Mouse (Mus musculus) inflammation-experienced regulatory T-cells, adult 16 weeks (primary cell): ENCODE measurements around the gene Disc1. TPM values are rescaled to one million over a fixed set of nuclear protein-coding genes. Genes with fewer than 3 reads are reported as not detected.

ENCODE experiments used
- polyA plus RNA-seq: library from polyadenylated mRNA; unstranded; fragments of 100-300 nt; shearing (Covaris generic); gene quantifications from one replicate; pipeline ENCODE4 v1.2.1, GENCODE M21; 2017

Disc1 gene
- 0.48 TPM for polyA plus RNA-seq

DNA sequence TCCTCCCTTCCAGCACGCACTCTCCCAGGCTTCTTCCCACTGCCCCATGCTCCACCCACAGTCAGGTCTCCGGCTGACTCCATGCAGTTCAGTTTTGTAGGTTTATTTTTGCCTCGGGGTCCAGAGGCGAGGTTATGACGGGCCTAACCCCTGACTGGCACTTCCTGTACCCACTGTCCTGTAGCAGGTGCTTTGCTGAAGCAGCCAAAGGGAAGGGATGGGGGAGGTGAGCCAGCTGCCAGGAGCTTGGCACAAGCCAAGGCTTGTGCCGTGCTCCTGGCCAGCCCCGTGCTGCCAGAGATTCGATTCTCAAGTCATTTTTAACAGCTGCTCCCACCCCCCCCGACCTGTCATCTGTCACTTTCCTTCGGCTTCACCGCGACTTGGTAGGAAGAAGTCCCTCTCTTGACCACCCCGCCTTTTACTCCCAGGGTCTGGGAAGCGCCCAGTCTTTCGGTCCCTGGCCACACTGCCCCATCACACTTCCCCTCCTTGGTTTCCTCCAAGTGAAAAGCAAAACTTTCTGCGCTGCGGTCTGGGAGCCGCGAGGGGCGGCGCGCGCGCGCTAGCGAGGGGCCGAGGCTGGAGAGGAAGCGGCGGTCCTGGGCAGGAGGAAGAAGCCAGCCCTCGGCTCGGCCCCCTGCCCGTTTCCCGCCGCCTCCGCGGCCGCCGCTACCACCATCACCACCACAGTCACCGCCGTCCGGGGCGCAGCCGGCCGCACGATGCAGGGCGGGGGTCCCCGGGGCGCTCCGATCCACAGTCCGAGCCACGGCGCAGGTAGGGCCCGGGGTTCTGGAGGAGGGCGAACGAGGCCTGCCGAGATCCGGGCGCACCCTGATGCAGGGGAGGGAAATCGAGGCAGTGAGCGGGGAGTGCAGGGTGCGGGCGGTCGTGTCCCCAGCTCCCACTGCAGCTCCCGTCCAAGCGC, at the start of gene Disc1:
TSS of gene Disc1 (plus strand) at position 691 of the 931 bp plus-strand sequence.

DNA sequence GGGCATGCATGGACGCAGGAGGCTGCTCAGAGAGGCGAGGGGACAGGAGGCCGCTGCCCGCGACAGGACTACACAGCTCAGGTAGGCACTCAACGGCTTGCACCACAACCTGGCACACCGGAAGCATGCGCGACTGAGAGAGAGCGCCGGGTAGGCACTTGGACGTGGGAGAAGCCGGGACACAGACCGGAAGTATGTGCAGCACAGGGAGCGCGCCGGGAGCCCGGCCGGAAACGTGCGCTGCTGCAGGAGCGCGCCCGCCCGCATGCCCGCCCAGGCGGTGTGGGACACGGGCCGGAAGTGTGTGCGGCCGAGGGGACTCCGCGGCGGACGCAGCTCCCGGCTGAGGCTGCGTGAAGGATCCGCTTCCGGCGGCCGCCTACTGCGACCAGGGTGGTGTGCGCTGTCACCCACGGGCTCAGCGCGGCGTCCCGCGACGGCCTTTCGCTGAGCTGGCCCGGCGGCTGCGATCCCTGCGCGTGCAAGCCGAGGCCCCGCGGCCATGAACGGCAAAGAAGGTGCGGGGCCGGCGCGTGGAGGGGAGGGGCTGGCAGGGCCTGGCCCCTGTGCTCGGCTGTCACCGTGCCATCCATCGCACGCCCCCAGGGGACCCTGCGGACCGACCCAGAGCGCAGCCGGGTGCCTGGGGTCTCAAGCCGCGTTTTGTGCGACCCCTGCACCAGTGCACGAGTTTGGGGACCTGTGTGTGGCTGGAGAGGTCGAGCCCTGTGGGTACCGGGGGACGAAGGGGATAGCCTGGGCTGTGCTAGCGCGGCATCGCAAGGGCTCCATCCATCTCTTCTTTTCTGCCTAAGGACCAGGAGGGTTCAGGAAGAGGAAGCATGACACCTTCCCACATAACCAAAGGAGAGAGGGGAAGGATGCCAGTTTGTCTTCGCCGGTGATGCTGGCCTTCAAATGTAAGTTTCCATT, 41.0 kb upstream of the Disc1 start, which contains the start of gene Tsnax:
TSS of gene Tsnax (plus strand) at position 303 of the 933 bp plus-strand sequence.

Other genes starting within 250 kb of the Disc1 start
- 127 TPM for gene Gnpat, start 191.2 kb upstream of the Disc1 start, polyA plus RNA-seq
- 33.6 TPM for gene 2810004N23Rik, start 191.1 kb upstream of the Disc1 start, polyA plus RNA-seq
- gene Exoc8, start 156.5 kb upstream of the Disc1 start, polyA plus RNA-seq, result 3.0 TPM
- 3.5 TPM for gene Sprtn, start 156.3 kb upstream of the Disc1 start, polyA plus RNA-seq
- 4.5 TPM for gene Egln1, start 104.9 kb upstream of the Disc1 start, polyA plus RNA-seq
- 68.8 TPM for gene Tsnax, start 41.2 kb upstream of the Disc1 start, polyA plus RNA-seq